Mouse (Mus musculus): ENCODE measurements around the gene Rbm20.

DNA sequence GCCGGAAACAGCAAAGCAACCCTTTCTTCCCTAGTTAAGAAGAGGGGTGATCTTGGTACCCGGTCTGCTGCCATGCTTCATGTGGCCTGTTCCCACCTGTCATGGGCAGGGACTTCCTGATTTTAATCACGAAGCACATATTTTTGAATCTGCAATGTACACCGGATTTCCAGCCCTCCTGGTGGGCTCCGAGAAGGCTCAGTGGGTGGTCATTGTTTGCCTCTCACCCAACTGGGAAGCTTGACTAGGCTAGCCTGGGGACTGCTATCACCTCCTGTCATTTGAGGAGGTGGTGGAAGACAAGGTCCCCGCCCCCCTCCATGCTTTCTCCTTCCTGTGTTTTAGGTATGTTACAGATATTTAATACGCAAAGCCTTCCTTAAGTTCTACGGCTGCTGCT lies 5.3 kb downstream of the Rbm20 start:
- TF ChIP-seq CTCF (IDR thresholded peaks at IDR 0.05; ENCODE audit: borderline replicate concordance, insufficient read depth, low read depth, low read length), result no peak
- no peak for TF ChIP-seq POLR2A (IDR thresholded peaks at IDR 0.05; ENCODE audit: borderline replicate concordance, insufficient read depth, low read length)
